Mouse (Mus musculus): ENCODE results near the gene Hoxd11.

- no peak for TF ChIP-seq CTCF (IDR thresholded peaks at IDR 0.05; ENCODE audit: control insufficient read depth, insufficient read depth, insufficient replicate concordance, low read depth, low read length)
- TF ChIP-seq POLR2A (IDR thresholded peaks at IDR 0.05; ENCODE audit: control insufficient read depth, low read depth, low read length): no peak
Measured at GRCm38 (mm10) chr2:74683471-74683951, 4.2 kb downstream of the Hoxd11 start.
